Mouse (Mus musculus): ENCODE results near the gene Arhgef33.
"Not testable (repeated sequence)": the region's sequence is repeated elsewhere in the genome, so short reads cannot be mapped to it uniquely, and the experiment has no call there.

Arhgef33 gene

DNA sequence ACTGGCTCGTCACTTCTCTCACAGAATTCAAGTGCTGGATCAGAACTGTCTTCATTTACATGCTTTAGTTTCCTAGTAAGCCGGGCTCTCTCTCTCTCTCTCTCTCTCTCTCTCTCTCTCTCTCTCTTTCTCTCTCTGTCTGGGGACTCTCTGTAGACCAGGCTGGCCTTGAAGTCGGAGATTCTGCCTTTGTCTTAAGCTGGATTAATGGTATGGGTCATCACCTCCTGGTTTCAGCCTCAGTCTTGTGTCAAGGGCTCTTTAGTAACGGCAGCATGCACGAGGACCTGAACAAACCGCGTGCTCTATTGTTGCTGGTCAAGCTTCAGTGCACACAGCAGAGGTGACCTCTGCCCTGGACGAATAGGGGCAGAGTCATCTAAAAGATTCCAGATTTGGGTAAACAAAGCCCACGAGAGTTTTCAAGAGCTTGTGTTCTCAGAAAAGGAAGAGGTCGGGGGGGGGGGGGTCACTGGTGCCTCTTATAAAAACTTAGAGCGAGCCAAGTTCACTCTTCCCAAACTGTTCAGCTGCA lies 39.5 kb downstream of the Arhgef33 start:
- DNase-seq: no peak

DNA sequence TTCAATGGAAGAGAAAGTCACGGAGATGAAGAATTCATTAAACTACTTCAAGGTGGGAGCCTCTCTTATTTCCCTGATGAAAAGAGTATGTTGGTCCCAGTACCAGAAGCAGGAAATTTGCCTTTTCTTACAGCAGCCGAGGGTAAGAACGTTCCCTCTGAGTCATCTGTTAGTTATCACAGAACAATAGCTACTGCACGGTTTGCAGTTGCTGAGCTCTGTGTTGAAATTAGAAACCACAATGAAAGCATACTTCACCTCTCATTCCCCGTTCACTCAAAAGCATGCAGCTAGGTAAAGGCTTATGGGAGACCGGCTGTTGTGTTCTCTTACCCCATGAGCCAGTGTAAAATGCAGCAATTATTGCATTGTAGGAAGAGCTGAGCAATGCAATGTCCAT lies 40.0 kb downstream of the Arhgef33 start:
- no peak for DNase-seq

DNA sequence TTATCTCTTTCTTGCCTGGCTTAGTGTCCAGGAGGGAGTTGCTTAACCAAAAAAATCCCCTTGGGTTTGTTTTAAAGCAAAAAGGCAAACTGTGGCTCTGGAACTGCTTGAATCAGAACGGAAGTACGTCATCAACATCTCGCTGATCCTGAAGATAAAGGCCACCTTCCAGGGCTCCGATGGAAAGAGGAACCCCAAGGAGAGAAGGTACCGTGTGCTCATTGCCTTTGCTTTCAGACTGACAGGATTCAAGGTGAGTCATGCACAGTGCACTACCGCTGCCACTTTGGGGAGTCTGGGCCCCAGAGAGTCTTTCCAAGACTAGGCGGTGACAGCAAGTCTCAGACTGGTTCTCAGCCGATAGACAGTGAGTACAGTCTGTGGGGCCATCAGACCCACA lies 53.0 kb downstream of the Arhgef33 start:
- DNase-seq: no peak

DNA sequence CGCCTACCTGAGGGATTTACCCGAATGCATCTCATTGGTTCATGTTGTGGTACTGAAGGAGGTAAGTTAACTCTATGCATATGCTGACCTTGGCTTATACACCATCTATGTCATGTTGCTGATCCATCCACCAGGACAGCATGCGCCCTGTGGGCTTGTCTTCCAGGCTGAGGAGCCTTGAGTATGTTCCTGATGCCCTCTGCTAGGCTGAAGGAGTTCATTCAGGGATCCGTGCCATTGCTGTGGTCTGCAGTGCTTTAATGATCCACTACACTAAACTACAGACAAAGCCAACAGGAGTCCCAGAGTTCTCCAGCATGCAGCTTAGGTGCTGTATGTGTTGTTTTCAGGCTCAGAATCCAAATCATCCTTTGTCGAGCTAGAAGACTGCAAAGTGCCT lies 60.1 kb downstream of the Arhgef33 start:
- DNase-seq: peak; percentile 19

DNA sequence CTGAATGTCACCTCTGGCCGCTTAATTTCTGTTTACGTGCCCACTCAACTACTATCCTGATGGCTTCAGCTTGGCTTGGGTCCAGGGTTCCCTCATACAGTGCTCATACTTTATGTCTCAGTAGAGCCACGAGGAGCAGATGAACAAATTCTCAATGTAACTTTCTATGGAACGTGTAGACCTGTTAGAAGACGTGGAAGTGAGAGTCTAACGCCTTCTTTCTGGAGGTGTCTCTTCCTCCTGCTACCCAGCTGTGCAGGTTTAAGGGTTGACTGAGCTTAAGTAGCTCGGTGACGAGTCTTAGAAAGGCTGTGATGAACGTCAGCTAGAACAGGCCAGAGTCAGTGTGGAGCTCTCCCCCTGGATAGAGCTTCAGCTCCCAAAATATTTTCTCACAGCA lies 61.4 kb downstream of the Arhgef33 start:
- peak; percentile 21 for DNase-seq

DNA sequence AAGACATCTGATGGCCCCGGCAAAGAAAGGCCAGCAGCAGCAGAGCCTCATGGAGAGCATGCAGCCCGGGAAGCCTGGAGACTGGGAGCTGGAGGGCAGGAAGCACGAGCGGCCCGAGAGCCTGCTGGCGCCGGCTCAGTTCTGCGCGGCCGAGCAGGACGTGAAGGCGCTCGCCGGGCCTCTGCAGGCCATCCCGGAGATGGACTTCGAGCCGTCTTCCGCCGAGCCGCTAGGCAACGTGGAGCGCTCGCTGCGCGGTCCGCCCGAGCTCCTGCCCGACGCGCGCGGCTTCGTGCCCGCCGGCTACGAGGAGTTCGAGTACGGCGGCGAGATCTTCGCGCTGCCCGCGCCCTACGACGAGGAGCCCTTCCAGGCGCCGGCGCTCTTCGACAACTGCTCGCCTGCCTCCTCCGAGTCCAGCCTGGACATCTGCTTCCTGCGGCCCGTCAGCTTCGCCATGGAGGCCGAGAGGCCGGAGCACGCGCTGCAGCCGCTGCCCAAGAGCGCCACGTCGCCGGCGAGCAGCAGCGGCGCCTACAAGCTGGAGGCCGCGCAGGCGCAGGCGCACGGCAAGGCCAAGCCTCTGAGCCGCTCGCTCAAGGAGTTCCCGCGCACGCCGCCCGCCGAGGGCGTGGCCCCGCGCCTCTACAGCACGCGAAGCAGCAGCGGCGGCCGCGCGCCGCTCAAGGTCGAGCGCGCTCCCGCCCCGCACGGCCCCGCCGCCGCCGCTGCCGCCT lies 66.0 kb downstream of the Arhgef33 start, which contains the start of gene Gm10190:
Gene Gm10190 (minus strand): TSS at position 553 of the 737 bp plus-strand sequence.
- DNase-seq: peak; percentile 90

DNA sequence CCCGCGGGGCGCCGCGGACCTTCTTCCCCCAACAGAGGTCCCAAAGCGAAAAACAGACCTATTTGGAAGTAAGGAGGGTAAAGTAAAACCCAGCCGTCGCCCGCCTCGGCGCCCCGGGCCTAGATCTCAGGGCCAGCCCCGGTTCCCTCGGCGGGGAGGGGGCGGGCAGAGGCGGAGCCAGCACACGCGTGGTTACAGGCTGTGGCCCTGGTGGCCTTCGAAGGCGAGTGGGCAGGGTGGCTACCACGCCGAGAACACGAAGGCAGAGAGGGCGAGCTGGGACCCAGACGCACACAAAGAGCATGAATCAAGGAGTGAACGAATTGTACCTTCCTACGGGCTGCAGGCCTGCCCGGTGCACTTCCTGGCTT lies 66.5 kb downstream of the Arhgef33 start:
- DNase-seq: no peak

DNA sequence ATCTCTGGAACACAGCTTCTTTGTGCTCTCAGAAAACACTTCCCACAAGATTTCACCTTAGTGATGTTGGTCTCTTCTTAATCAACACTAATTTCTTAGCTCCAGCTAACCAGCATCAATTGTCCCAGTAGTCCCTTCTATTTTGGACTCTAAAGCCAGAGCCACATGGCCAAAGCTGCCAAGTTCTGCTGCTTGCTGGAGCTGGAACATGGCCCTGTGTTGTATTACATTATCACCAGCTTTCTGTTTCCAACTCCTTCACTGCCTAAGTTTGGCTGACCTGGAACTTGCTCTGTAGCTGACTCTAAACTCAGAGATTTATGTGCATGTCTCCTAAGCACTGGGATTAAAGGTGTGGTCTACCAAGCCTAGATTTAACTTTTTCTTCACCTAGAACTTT lies 71.2 kb downstream of the Arhgef33 start:
- DNase-seq: not testable (repeated sequence)

DNA sequence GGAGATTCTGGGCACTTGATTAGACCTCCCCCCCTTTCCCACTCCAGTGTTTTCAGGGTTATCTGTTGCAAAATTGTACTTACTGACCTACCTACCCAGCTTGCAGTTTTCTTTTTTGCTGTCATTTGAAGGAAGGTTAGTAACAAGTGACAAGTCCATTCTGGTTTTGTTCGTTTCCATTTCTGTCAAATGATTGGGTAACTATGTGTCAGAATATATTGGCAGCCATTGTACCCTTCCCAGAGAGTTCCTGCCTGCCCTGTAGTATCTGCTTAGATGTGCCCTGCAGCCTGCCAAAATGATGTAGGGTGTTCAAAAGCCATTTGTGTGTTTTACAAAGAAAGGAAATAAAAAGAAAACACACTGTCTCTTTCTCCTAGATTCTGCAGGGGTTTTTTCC lies 78.5 kb downstream of the Arhgef33 start:
- DNase-seq: no peak

DNA sequence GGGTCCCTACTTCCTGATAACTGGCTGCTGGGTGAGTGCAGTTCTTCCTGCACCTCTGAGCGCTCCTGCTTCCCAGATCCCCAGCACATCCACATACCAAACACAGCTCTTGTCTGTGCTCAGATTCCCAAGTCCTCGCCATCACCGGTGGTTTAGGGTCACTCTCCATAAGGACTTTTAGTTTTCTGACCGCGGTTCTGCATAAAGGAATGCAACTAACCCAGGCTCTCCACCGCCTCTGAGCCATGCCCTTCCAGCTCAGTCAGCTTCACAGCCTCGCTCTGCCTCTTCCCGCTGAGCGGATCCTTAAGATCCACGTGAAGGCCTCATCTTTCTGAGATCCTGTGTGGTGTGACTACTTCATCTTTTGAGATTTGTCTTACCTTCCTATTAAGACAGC lies 82.8 kb downstream of the Arhgef33 start:
- DNase-seq: no peak

DNA sequence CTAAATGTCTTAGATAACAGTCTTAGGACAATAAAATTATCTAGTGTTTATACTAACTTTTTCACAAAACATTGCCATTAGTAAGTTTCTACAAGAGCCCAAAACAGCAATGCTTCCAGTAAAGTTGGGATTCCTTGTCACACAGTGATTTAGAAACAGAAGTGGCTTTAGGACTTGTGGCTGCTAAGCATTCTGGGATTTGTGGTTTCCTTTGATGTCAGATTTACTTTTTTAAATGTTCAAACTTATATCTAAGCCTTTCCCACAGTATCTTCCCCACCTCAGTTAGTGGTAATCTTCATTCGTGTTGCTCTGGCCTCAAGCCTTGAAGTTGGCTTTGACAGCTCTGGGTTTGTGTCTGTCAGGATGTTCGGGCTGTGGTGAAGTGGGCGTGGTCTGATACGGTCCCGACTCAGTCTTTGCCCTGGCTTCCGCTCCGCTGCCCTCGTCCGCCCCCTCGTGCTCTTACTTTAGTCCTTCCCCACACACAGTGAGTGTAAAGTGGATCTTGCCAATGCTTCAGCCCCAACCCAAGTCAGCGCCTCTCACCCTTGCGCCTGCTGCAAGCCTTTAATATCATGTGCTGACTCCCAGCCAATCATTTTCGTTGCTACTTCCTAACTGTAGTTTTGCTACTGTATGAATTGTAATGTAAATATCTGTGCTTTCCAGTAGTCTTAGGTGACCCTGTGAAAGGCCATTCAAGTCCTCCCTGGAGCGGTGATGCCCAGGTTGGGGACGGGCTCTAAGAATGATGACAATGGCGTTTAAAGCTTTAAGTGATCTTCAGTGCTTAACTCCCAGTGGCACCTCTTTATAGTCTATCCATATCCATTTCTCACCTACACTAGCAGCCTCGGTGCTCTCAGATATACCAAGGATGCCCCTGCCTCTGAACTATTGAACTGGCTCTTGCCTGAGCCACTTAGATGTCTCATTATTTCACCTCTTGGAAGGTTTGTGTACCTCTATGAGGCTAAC lies 84.5 kb downstream of the Arhgef33 start:
- DNase-seq: peak; percentile 18

DNA sequence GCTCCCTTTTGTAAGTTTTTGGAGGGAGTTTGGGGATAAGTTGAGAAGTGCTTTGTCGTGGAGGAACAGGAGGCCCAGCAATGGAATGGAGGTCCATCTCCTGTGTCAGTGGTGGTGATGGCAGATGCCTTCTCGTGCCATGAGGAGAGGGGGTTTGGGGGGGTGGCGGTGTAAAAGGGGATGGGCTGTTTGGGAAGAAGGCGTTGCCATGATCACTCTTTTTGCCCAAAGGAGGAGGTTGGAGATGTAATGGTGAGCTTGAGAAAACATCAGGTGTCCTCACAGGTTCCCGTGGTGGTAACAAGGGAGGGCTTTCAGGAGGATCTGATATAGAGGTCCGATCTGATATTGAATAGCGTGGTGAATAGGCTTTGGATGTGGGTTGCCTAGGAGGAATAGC lies 91.0 kb downstream of the Arhgef33 start:
- DNase-seq: no peak

DNA sequence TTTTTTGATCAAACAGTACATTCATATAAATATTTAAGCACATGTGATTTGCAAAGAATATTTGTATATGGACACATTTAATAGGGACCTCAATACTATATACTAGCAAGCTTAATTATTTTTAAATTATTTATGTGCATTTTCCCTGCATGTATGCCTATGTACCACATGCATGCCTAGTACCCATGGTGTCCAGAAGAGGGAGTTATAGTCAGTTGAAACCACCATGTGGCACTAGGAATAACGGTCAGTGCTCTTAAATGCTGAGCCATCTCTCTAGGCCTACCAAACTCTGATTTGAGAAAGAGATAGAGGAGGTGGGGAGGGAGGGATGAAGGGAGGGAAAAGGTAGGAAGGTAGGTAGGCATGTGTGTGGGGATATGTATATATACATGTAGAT lies 104.0 kb downstream of the Arhgef33 start:
- no peak for DNase-seq

DNA sequence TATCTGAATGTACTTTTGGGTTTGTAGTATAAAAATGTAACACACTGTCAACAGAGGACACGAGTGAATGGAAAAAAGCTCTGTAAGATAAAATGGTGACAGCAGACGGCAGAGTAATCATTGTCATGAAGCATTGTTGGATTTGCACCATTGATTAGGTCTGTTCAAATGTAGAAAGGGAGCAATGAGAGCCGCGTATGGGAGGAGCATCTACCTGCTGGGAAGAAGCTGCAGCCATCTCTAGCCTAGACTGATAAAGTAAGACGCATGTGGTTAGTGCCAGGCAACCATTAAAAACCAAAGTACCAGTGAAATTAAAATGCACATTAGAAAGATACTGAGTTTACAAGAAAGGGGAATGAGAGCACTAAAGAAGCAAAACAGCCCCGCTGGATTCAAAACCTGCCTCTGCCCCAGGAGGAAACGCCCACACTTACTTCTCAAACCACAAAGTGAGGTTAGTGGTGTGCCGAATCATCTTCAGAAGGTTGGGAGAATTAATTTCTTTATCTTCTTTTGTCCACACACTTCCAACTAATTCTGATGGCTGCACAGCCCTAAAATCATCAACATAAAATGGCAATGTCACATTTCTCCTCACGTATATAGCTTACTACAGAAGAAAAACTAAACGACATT lies 111.5 kb downstream of the Arhgef33 start:
- DNase-seq: no peak

DNA sequence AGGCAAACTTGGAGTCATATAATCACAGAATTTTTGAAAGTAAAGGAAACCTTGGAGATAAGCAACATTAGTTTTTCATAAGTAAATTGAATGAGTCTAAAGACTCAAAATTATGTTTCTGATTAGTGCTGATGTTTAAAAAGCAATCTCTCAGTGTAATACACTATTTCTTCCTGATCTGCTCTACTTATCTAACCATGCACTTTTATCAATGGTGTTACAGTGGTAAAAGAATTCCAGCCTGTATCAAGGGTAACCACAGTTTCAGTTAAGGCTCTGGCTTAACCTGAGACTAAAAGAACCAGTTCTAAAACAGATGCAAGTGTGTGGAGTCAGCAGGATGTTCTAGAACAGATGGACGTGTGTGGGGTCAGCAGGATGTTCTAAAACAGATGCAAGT lies 113.8 kb downstream of the Arhgef33 start:
- no peak for DNase-seq

DNA sequence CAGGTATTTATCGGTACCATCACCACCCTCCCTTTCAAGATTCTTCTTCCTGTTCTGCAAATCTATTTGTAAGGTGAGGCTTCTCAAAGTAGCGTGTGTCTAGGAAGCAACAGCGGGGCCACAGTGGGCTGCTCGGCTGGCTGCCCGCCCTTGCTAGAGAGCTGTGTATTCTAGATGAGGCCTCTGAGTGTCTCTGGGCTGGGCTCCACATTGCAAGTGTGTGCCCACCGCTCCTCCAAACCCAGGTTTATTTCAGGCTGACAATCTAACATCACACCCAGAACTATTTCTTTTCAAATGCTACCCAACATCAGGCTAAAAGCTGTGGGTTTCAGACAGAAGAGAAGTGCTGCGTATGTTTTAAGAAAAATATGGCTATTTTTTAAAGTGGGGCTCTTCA lies 119.0 kb downstream of the Arhgef33 start:
- peak; percentile 36 for DNase-seq

DNA sequence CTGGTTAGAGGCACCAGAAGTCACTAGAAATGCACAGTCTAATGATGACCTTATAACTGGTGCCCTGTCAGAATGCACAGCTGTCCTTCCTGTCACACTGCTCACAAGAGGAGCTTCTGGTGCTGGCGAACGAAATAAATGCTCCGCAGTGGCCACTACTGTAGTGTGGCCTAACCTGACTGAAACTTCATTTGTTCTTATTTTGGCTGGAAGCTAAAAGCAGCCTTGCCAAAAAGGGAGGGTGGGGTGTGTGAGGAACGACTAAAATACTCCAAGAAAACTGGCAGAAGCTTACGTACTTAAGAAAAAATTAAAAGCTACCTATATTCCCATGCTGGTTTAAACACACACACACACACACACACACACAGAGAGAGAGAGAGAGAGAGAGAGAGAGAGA lies 119.7 kb downstream of the Arhgef33 start:
- peak; percentile 15 for DNase-seq

DNA sequence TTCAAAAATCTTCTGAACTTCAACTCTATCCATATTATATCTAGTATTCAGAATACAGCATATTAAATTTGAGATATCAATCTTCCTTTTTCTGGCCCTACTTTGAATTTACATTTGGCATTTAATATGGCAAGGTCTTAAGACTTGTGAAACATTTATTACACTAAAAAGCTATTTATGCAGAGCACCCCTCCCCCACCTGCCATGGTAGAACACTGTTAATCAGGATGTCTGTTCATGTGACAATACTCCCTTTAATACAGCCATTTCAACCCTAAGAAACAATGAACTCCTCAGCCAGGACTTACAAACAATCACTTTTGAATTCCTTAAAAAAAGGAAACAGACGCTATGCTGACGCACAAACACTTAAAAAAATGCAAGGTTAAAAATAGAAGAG lies 120.8 kb downstream of the Arhgef33 start:
- no peak for DNase-seq

DNA sequence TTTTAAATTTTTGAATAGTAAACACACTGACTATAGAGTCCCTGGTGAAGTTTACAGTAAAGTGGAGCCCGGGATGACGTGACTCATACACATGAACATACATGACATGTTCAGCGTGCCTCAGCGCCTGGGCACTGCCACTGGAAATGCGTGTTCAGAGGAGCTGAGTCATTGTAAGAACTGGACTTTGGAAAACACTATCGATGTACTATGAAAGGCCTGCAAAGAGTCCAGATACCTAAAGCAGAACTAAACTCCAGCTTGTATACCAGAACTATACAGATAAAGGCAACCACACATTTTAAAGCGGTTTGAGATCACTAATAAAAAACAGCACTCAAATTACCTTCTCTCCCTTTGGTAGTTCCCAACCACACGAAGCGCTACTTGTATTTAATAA lies 124.8 kb downstream of the Arhgef33 start:
- no peak for DNase-seq

DNA sequence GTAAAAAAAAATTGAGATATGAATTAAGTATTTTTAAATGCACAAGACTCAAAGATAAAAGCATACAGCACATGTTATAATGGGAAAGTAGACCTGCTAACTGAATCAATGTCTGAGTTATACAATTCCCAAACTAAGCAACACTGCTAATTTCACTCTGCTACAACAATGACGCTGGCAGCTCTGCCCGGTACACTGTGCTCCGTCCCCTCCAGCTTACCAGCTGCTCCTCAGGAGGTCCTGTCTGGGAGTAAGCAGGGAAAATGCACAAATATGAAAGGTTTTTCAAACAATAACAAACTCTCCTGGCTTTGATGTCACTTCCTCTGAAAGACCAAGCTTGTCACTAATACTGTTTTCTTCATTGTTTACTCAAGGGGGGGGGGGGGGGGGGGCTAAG lies 127.2 kb downstream of the Arhgef33 start:
- no peak for DNase-seq

DNA sequence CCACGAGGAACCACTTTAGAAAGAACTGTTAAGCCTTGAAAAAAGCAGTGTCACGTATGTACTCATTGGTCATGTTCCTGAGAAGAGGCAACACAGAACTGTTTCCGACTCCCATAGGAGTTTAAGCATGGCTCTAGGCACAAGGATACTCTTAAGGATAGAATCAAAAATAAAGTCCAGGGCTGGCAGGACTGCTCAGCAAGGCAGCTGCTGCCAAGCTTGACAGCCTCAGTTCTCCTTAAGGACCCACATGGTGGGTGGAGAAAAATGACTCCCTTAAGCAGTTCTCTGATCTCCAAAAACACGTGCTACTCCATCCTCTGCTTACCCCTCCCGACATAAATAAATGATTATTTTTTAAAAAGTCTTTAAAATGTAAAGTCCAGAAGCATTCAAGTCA lies 128.5 kb downstream of the Arhgef33 start:
- no peak for DNase-seq

DNA sequence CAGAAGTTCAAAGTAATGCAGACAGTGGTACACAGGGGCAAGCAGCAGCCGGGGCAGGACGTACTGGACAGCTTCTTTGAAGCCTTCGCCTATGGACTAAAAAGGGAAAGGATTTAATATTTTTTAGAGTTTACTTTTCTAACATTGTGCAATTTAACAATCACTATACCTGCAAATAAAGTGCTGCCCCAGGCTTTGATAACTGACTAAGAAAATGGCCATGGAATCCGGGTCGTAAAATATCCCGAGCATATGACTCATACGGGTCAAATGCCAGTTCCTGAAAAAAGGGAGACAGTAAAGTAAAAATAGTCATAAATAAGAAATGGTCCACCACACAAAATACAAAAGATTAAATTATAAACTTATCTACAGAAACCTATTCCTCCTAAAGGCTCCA lies 138.2 kb downstream of the Arhgef33 start:
- no peak for DNase-seq

DNA sequence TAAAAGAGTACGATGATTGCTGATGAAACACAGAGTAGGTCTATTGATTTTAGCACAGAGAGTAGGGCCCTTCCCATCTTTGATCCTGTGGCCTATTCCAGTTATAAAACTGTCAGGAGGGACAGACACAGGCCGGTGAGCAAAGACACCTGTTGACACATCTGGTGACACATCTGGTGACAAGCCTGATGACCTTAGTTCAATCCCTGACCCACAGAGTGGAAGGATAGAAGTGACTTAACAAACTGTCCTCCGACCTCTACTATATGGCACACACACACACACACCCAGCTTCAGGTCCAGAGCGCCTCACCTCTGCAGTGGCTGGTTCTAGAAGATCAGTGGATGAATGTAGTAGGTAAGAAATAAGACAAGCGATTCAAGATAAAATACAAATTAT lies 139.3 kb downstream of the Arhgef33 start:
- no peak for DNase-seq
